Mouse (Mus musculus) erythroblast, embryonic 14.5 days (primary cell): ENCODE measurements around the gene Bahcc1.

Experiments
- GATA1 ChIP-seq: IDR thresholded peaks from 2 replicates; pipeline ENCODE4 v1.6.1; 2012; ENCODE audit warnings: low read length, inconsistent platforms, mixed read lengths
- TAL1 ChIP-seq: IDR thresholded peaks from 3 replicates; pipeline ENCODE4 v1.6.1; 2012; ENCODE audit warnings: low read length, inconsistent platforms, mixed read lengths

DNA sequence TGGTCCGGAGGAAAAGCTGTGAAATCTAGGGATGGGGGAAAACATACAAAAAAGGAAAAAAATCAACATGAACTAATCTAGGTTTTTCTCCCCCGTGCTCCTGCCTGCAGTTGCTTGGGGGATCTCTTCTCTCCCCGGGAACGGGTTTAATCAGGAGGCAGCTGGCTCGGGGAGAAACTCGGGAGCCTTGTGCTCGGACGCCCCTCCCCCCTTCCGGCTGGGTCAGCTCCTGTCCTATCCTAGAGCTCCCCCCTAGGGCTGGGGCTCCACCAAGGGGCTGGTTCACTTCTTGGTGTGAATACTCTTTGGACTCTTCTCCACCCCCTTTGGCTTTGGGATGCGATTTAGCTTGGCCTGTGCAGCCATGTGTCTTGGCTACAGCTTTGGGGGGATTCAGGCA lies 7.5 kb downstream of the Bahcc1 start:
- TF ChIP-seq GATA1 (no peak), TAL1 (no peak)
